Mouse (Mus musculus) heart, postnatal 0 days (tissue): Measurements from ENCODE around the gene Gpm6b.

ENCODE experiments used
- CTCF ChIP-seq: IDR thresholded peaks from 2 replicates; pipeline ENCODE4 v1.5.1; 2016; ENCODE audit warnings: antibody characterized with exemption, control low read depth, low read depth
- EP300 ChIP-seq: IDR thresholded peaks from 2 replicates; pipeline ENCODE4 v1.6.1; 2016; ENCODE audit warnings: antibody characterized with exemption, low read depth

- TF ChIP-seq EP300 (no peak), CTCF (no peak)
Measured at GRCm38 (mm10) chrX:166236131-166236530, 2.6 kb upstream of the Gpm6b start.
